Mouse (Mus musculus) erythroblast, adult 5-6 weeks (primary cell): ENCODE results near the gene Tanc2. TPM values are rescaled to one million over a fixed set of nuclear protein-coding genes. Genes with fewer than 3 reads are reported as not detected.

Source experiments
- ATAC-seq: replicated peaks from 2 replicates; pipeline ENCODE4 v1.8.0; 2016; ENCODE audit warnings: moderate number of reproducible peaks, mild to moderate bottlenecking, moderate TSS enrichment, inconsistent platforms; ENCODE audit not compliant: poor library complexity, low FRiP score, severe bottlenecking
- total RNA-seq, 2 experiments: library from RNA; stranded (forward) in 1 of 2; stranded (reverse) in 1 of 2; fragments of 150-400 nt in 1 of 2; fragments of 200-764, 138-1000 nt in 1 of 2; gene quantifications; 2 replicates each; pipeline versions ENCODE4 v1.2.3 to v1.2.4; 2015 to 2017; ENCODE audit warnings: low replicate concordance in 2 of 2

The Tanc2 gene
- total RNA-seq, 2 experiments from 2014 or later, result 0.26 to 0.58 TPM

DNA sequence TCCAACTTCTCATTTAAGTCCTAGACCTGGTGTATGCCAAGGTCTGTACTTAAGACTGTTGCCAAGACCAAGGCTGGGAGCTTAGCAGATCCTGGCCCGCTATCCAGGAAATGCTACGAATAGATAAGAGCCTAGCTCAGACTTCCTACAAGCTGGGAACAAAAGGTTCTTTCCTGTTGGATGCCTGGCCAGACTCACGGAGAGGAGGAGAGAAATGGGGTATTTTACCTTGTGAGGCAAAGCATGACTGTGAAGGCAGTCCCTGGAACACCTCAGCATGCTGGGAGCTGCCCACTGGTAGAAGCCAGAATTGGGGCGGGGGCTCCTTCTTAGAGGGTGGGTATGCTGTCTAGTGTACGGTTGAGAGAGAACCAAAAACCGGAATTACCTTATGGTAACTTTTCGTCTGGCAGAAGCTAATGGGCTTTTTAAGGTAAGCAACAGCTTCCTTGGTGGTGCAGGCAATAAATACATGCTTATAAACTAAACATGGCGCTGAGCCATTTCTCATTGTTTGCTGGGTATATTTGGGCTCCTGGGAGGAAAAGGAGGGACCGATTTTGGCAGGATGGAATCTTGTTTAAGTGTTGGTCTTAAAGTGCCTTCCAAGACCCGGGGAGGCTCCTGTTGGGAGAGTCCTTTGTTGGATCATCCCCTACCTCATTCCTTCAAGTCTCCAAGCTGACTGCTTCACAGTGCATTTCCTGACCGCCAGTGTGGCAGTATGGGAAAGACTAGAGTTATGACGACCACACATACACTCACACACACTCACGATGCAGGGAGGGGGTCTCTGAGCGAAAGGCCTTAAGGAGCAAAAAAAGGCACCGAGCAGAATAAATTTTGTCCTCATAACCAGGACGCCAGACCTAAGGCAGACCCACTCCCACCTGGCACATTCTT lies 355.2 kb downstream of the Tanc2 start:
- ATAC-seq, result no peak

DNA sequence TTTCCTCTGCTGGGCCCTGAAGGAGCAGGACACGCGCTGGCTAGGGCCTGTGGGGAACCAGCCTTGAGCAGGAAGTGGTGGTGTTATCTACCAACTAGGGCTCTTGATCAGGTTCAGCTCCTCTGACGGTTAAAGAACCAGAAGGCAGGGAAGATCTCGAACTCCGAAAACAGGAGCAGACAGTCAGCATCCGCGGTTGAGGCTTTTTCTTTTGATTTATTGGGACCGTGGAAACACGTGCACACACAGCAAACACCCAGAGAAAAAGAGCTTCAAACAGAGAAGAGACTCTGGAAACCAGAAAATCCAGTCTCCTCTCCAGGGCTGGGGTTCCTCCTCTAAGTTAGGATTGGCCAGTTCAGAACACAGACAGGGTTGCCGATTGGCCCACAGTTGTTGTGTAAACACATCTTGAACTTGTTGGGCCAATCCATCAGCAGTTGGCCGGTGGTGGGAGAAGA lies 356.9 kb downstream of the Tanc2 start:
- no peak for ATAC-seq

- no peak for ATAC-seq
Measured at GRCm38 (mm10) chr11:105948255-105948654, 358.5 kb downstream of the Tanc2 start.

- no peak for ATAC-seq
Measured at GRCm38 (mm10) chr11:105950519-105950918, 360.7 kb downstream of the Tanc2 start.

DNA sequence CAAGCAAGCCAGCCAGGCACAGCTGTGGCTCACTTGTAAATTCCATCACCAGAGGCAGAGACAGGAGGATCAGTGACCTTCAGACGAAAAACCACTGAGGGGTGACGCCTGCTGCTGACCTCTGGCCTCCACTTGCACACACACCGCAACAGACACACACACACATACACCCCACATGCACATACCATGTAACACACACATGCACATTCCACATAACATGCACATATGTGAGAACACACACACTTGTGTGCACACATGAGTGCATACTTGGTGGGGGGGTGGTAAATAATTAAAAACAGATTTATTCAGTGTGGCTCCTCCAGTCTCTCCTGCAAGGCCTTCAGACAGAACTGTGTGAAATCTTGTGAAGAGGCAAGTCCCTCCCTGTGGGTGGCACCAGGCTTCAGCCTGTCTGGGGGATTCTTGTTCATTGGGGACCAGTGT lies 361.8 kb downstream of the Tanc2 start:
- no peak for ATAC-seq

DNA sequence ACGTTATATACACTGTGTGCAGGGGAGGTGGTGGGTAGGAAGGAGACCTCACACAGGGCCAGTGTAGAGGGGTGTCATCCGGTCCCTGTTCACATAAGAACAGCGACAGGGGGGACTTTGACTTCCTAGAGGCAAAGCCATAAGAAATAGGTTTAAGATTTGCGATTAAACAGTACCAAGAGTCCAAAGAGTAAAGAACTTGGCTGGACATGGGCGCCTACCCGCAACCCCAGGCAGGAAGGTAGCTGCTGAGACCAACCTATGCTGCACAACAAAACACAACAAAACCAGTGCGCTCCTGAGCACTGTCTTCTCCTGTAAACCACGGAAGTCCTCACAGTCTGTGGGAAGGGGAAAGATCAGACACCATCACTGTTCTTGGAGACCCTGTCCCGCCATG lies 362.3 kb downstream of the Tanc2 start:
- ATAC-seq, result no peak

GRCm38 (mm10) chr11:105952911-105953386 lies 363.2 kb downstream of the Tanc2 start, which contains the start of gene Cyb561:
Cyb561 (minus strand) TSS chr11:105953336.
- no peak for ATAC-seq

GRCm38 (mm10) chr11:105953402-105953801 lies 363.6 kb downstream of the Tanc2 start:
- ATAC-seq, result no peak

DNA sequence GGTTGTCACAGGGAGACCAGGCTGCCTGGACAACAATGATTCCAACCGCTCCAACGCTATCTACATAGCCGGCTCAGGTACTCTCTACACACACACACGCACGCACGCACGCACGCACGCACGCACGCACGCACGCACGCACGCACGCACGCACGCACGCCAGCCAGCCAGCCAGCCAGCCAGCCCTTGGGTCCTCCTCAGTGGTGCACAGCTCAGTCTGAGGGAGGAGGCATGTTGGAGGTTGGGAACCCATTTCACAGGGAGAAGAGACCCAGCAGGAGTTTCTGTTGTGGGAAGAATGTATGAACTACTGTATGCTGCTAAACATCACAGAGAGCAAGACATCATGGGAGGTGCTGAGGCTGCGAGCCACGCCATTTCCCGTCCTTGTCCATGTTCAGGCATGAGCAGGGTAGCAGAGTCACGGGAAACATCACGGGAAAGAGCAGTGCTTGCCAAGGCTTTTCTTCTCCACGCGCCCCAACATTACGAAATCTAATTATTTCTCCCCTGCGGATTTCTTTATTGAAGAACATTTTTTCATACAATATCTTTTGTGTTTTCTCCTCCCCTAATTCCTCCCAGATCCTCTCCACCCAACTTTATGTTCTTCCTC lies 366.1 kb downstream of the Tanc2 start:
- no peak for ATAC-seq

- no peak for ATAC-seq
Measured at GRCm38 (mm10) chr11:105957501-105957900, 367.7 kb downstream of the Tanc2 start.

GRCm38 (mm10) chr11:105958566-105958965 lies 368.8 kb downstream of the Tanc2 start:
- no peak for ATAC-seq

DNA sequence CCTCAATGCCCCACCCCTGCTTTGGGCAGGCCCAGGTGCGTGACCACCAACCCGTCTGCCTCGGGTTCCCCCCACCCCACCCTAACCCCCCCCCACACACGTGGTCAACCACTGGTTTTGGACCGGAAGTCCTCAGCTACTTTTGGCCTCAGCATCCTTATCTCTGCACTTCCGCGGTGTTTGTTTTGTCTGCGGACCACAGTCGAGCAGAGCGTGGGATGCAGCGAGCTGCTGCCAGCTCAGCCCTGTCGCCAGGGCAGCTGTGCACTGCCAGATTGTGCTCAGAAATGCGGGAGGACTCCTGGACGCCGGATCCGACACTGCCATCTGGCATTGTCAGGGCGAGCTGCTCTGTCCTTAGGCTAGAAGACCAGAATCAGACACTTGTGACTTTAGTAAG lies 369.6 kb downstream of the Tanc2 start:
- ATAC-seq, result no peak

GRCm38 (mm10) chr11:105964691-105965090 lies 374.9 kb downstream of the Tanc2 start:
- peak; percentile 60; the same call in 1 of the 2 replicates for ATAC-seq

DNA sequence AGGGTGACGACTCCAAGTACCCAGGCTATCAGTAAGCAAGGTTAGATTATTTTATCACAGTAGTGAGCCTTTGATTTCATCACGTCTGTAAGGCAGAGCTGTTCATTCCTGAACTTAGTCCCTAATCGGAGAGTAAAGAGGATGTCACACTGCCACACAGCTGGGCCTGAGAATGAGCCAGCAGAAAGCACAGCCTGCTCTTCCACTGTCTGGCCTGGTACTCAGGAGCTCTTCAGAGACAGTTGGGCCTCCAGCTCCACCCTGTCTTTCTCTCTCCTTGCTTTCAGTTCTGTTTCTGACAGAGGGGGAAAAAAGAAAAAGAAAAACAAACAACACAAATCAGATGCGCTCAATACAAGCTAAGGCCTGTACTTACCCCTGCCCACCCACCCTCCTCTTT lies 376.5 kb downstream of the Tanc2 start:
- ATAC-seq, result no peak

DNA sequence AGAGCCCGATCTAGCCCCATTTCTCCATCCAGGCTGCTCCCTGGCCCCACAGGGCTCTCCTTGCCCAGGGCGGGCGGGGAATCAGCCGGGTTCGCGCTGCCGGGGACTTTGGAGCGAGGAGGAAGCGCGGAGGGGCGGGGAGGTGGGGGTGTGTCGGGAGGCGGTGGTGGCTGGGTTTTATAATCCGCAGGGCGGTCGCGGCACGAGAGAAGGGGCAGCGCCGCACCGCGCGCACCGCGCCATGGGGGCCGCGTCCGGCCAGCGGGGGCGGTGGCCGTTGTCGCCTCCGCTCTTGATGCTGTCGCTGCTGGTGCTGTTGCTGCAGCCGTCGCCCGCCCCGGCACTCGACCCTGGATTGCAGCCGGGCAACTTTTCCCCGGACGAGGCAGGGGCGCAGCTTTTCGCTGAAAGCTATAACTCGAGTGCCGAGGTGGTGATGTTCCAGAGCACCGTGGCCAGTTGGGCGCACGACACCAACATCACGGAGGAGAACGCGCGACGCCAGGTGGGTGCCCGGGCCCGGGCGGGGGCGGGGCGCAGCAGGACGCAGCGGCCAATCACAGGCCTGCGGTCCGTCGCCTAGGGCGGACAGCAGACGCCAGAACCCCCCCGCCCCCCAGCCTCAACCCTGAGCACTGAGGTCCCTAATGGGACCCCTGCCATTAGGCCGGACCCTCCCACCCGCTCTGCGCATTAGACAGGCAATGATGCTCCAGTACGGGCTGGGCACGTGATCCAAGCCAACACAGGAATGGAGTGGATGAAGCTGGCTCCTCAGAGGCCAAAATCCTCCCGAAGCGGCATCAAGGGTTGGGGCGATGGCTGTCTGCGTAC lies 378.2 kb downstream of the Tanc2 start, which contains the start of gene Ace:
Ace (plus strand) TSS at position 205 of the 834 bp plus-strand sequence.
- no peak for ATAC-seq

DNA sequence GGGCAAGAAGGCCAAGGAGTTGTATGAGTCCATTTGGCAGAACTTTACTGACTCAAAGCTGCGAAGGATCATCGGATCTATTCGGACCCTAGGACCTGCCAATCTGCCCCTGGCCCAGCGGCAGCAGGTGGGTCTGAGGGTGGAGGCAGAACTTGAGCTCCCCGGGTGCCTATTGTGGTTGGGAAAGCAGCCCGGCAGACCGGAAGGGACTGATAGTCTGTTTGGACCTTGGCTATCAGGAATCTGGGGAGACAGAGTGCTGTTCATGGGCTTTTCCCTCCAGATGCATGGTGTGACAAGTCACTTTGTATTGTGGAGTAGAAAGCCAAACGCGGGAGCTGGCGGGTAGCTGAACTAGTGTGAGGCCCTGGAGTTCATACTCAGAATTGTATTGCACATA lies 379.2 kb downstream of the Tanc2 start:
- no peak for ATAC-seq

GRCm38 (mm10) chr11:105969516-105969915 lies 379.7 kb downstream of the Tanc2 start:
- no peak for ATAC-seq

DNA sequence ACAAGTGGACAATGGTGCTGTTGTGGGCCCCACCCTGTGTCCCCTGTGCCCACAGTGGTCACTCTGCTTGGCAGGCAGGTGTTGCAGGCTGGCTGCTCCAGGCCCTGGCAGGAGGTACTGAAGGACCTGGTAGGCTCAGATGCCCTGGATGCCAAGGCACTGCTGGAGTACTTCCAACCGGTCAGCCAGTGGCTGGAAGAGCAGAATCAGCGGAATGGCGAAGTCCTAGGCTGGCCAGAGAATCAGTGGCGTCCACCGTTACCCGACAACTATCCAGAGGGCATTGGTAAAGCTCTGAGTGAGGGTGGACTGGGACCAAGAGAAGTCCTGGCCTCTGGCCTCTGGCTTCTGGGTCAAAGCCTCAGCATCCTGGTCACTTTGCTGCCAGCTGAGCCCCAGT lies 384.8 kb downstream of the Tanc2 start:
- ATAC-seq, result no peak

GRCm38 (mm10) chr11:105975050-105975449 lies 385.3 kb downstream of the Tanc2 start:
- no peak for ATAC-seq

DNA sequence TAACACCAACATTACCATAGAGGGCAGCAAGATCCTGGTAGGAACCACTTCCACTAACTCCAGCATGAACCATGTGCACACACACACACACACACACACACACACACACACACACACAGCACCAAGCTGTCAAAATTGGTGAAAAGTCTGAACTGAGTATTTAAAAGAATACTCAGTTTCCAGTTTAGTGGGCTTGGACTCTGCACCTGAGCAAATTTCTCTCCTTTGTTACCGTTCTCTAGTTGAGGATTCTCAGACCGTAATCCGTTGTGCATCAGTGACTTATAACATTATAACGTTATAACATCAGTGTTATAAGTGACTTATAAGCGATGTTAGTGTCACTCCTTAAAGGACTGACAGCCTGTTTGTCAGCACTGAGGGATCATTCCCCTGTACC lies 385.9 kb downstream of the Tanc2 start:
- ATAC-seq, result no peak
